Mouse (Mus musculus): Measurements from ENCODE around the gene Pxk. TPM values are rescaled to one million over a fixed set of nuclear protein-coding genes. Genes with fewer than 3 reads are reported as not detected.

Pxk gene
- total and polyA plus RNA-seq, 3 experiments: 2.1 to 14.0 (median 5.3) TPM

GRCm38 (mm10) chr14:8111545-8111944 lies 13.5 kb downstream of the Pxk start:
- no peaks in the 10 kb centered on the region for H3K9me3 ChIP-seq (replicated peaks)
- H3K27me3 ChIP-seq (ENCODE audit: insufficient read depth, low read length): no peaks in the 10 kb centered on the region
- ATAC-seq (ENCODE audit: extremely low read depth, insufficient number of reproducible peaks, low FRiP score, poor library complexity, severe bottlenecking) (no peak), DNase-seq (ENCODE audit: low spot score) (no peak)
- no peak overlapping the region for H3K4me3 ChIP-seq (ENCODE audit: low read depth, low read length)
- H3K4me1 ChIP-seq (ENCODE audit: insufficient read depth, low read depth, low read length): no peaks in the 10 kb centered on the region
- H3K36me3 ChIP-seq (replicated peaks): peaks cover 3% of the 10 kb centered on the region
- TF ChIP-seq GATA2 (IDR thresholded peaks at IDR 0.05; ENCODE audit: borderline replicate concordance, low read depth, low read length) (no peak), GATA1 (IDR thresholded peaks at IDR 0.05; ENCODE audit: borderline replicate concordance, low read length) (no peak), TAL1 (conservative IDR thresholded peaks at IDR 0.05; ENCODE audit: low read depth, low read length) (no peak), POLR2AphosphoS5 (IDR thresholded peaks at IDR 0.05; ENCODE audit: insufficient replicate concordance, low read depth, low read length) (no peak), CTCF (IDR thresholded peaks at IDR 0.05; ENCODE audit: low read depth, low read length) (no peak)

- Histone ChIP-seq H3K36me3 (replicated peaks) (peaks cover 3% of the 10 kb centered on the region), H3K9me3 (replicated peaks) (no peaks in the 10 kb centered on the region), H3K4me3 (ENCODE audit: low read depth, low read length) (no peak overlapping the region), H3K4me1 (ENCODE audit: insufficient read depth, low read depth, low read length) (no peaks in the 10 kb centered on the region), H3K27me3 (ENCODE audit: insufficient read depth, low read length) (no peaks in the 10 kb centered on the region)
- TF ChIP-seq POLR2AphosphoS5 (IDR thresholded peaks at IDR 0.05; ENCODE audit: insufficient replicate concordance, low read depth, low read length) (no peak), TAL1 (conservative IDR thresholded peaks at IDR 0.05; ENCODE audit: low read depth, low read length) (no peak), CTCF (IDR thresholded peaks at IDR 0.05; ENCODE audit: low read depth, low read length) (no peak), GATA2 (IDR thresholded peaks at IDR 0.05; ENCODE audit: borderline replicate concordance, low read depth, low read length) (no peak), GATA1 (IDR thresholded peaks at IDR 0.05; ENCODE audit: borderline replicate concordance, low read length) (no peak)
- ATAC-seq (ENCODE audit: extremely low read depth, insufficient number of reproducible peaks, low FRiP score, poor library complexity, severe bottlenecking): no peak
- no peak for DNase-seq (ENCODE audit: low spot score)
These were observed 14.0 kb downstream of the Pxk start for GRCm38 (mm10) chr14:8112036-8112435.

GRCm38 (mm10) chr14:8113616-8114015 lies 15.6 kb downstream of the Pxk start:
- no peak for ATAC-seq (ENCODE audit: extremely low read depth, insufficient number of reproducible peaks, low FRiP score, poor library complexity, severe bottlenecking)

DNA sequence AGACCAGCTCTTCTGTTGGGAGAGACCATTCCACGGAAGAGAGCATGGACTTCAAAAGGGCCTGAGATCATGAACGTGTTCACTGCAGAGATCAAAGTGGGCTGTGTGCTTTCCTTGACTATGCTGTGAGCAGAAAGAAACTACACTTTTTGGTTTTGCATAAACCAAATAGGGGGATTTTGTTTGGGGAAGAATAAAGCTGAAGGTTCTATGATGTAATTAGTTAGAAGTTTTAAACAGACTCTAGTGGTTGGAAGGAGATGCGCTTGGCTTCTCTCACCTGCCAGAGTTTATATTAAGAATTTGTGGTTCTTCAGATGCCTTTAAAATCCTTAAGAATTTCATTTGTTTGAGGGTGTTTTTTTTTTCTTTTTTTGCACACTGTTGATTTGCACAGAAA lies 16.3 kb downstream of the Pxk start:
- Histone ChIP-seq H3K27me3 (ENCODE audit: insufficient read depth, low read length) (no peaks in the 10 kb centered on the region), H3K9me3 (replicated peaks) (no peaks in the 10 kb centered on the region), H3K4me3 (ENCODE audit: low read depth, low read length) (no peak overlapping the region), H3K4me1 (ENCODE audit: insufficient read depth, low read depth, low read length) (no peaks in the 10 kb centered on the region), H3K36me3 (replicated peaks) (no peaks in the 10 kb centered on the region)
- TF ChIP-seq POLR2AphosphoS5 (IDR thresholded peaks at IDR 0.05; ENCODE audit: insufficient replicate concordance, low read depth, low read length): no peak
- no peak for TF ChIP-seq GATA1 (IDR thresholded peaks at IDR 0.05; ENCODE audit: borderline replicate concordance, low read length)
- TF ChIP-seq TAL1 (conservative IDR thresholded peaks at IDR 0.05; ENCODE audit: low read depth, low read length): no peak
- no peak for TF ChIP-seq GATA2 (IDR thresholded peaks at IDR 0.05; ENCODE audit: borderline replicate concordance, low read depth, low read length)
- no peak for TF ChIP-seq CTCF (IDR thresholded peaks at IDR 0.05; ENCODE audit: low read depth, low read length)
- ATAC-seq (ENCODE audit: extremely low read depth, insufficient number of reproducible peaks, low FRiP score, poor library complexity, severe bottlenecking): no peak
- no peak for DNase-seq (ENCODE audit: low spot score)

More at GRCm38 (mm10) chr14:8113616-8114015, 15.6 kb downstream of the Pxk start:
- no peak for DNase-seq (ENCODE audit: low spot score)
- TF ChIP-seq GATA1 (IDR thresholded peaks at IDR 0.05; ENCODE audit: borderline replicate concordance, low read length) (no peak), TAL1 (conservative IDR thresholded peaks at IDR 0.05; ENCODE audit: low read depth, low read length) (no peak), GATA2 (IDR thresholded peaks at IDR 0.05; ENCODE audit: borderline replicate concordance, low read depth, low read length) (no peak), POLR2AphosphoS5 (IDR thresholded peaks at IDR 0.05; ENCODE audit: insufficient replicate concordance, low read depth, low read length) (no peak), CTCF (IDR thresholded peaks at IDR 0.05; ENCODE audit: low read depth, low read length) (no peak)
- Histone ChIP-seq H3K4me3 (ENCODE audit: low read depth, low read length) (no peak overlapping the region), H3K9me3 (replicated peaks) (no peaks in the 10 kb centered on the region), H3K36me3 (replicated peaks) (no peaks in the 10 kb centered on the region), H3K27me3 (ENCODE audit: insufficient read depth, low read length) (no peaks in the 10 kb centered on the region), H3K4me1 (ENCODE audit: insufficient read depth, low read depth, low read length) (no peaks in the 10 kb centered on the region)

DNA sequence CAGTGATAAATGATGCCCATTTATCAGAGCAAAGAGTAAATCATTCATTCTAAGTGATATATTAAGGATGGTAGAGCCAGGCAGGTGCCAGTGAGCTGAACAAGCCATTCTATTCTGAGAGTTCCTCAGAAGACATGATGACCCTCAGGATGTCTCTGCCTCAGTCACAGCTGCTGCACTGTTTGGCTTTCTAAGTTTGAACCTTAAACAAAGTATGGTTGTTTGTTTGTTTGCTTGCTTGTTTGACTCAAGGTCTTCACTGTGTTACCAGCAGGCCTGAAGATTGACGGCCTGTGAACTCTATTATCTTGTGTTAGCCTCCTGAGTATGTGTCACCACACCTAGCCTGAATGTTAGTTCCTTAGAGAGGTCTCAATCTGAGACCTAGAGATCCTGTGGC lies 16.7 kb downstream of the Pxk start:
- Histone ChIP-seq H3K9me3 (replicated peaks) (no peaks in the 10 kb centered on the region), H3K36me3 (replicated peaks) (no peaks in the 10 kb centered on the region), H3K27me3 (ENCODE audit: insufficient read depth, low read length) (no peaks in the 10 kb centered on the region), H3K4me3 (ENCODE audit: low read depth, low read length) (no peak overlapping the region), H3K4me1 (ENCODE audit: insufficient read depth, low read depth, low read length) (no peaks in the 10 kb centered on the region)
- TF ChIP-seq GATA1 (IDR thresholded peaks at IDR 0.05; ENCODE audit: borderline replicate concordance, low read length): no peak
- TF ChIP-seq CTCF (IDR thresholded peaks at IDR 0.05; ENCODE audit: low read depth, low read length): no peak
- no peak for TF ChIP-seq TAL1 (conservative IDR thresholded peaks at IDR 0.05; ENCODE audit: low read depth, low read length)
- TF ChIP-seq GATA2 (IDR thresholded peaks at IDR 0.05; ENCODE audit: borderline replicate concordance, low read depth, low read length): no peak
- TF ChIP-seq POLR2AphosphoS5 (IDR thresholded peaks at IDR 0.05; ENCODE audit: insufficient replicate concordance, low read depth, low read length): no peak
- DNase-seq (ENCODE audit: low spot score) (no peak), ATAC-seq (ENCODE audit: extremely low read depth, insufficient number of reproducible peaks, low FRiP score, poor library complexity, severe bottlenecking) (no peak)

GRCm38 (mm10) chr14:8115772-8116171 lies 17.8 kb downstream of the Pxk start:
- TF ChIP-seq TAL1 (conservative IDR thresholded peaks at IDR 0.05; ENCODE audit: low read depth, low read length) (no peak), POLR2AphosphoS5 (IDR thresholded peaks at IDR 0.05; ENCODE audit: insufficient replicate concordance, low read depth, low read length) (no peak), CTCF (IDR thresholded peaks at IDR 0.05; ENCODE audit: low read depth, low read length) (no peak), GATA2 (IDR thresholded peaks at IDR 0.05; ENCODE audit: borderline replicate concordance, low read depth, low read length) (no peak), GATA1 (IDR thresholded peaks at IDR 0.05; ENCODE audit: borderline replicate concordance, low read length) (no peak)
- Histone ChIP-seq H3K4me3 (ENCODE audit: low read depth, low read length) (no peak overlapping the region), H3K36me3 (replicated peaks) (no peaks in the 10 kb centered on the region), H3K4me1 (ENCODE audit: insufficient read depth, low read depth, low read length) (no peaks in the 10 kb centered on the region), H3K27me3 (ENCODE audit: insufficient read depth, low read length) (no peaks in the 10 kb centered on the region), H3K9me3 (replicated peaks) (no peaks in the 10 kb centered on the region)
- DNase-seq (ENCODE audit: low spot score) (no peak), ATAC-seq (ENCODE audit: extremely low read depth, insufficient number of reproducible peaks, low FRiP score, poor library complexity, severe bottlenecking) (no peak)

Measured in G1E (cell line).